Mouse (Mus musculus) E14TG2a.4 (cell line): Measurements from ENCODE around the gene Efna5.

Experiments
- CTCF ChIP-seq: conservative IDR thresholded peaks from 2 replicates; pipeline ENCODE4 v1.5.1; 2014; ENCODE audit warnings: low read length
- NANOG ChIP-seq: IDR thresholded peaks from 2 replicates; pipeline ENCODE4 v1.6.1; 2014; ENCODE audit warnings: borderline replicate concordance, low read length, mixed read lengths
- POU5F1 ChIP-seq: IDR thresholded peaks from 2 replicates; pipeline ENCODE4 v1.6.1; 2014; ENCODE audit warnings: low read length, borderline replicate concordance

DNA sequence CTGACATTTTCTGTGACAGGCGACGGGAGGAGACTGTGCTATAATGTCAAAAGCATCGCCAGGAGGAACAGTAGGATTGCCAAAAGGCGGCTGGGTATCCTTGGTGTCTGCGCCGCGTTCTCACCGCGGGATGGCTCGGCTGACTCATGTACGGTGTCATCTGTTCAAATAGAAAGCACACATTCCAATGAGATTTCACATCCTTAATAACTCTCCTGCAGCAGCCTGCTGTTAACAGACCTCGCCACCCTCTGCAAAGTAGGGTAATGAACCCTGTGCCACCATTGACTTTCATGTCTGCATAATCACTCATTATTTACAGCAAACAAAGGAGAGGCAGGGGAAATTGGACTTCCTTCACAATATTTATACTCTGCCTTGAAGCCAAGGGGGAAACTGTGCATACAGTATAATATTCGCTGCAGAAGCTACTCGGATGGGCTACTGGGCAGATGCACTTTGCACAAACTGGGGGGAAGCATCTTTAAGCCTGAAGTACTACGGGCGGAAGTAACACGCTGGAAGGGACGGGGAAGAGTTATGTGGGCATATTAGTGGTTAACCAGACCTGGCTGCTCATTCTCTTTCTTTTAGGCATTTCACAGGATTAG, 273.7 kb downstream of the Efna5 start:
- no peak for TF ChIP-seq CTCF
- TF ChIP-seq NANOG, result no peak
- TF ChIP-seq POU5F1, result no peak
